Mouse (Mus musculus) liver, embryonic 14.5 days (tissue): ENCODE data around the gene Cyth4. TPM values are rescaled to one million over a fixed set of nuclear protein-coding genes. Genes with fewer than 3 reads are reported as not detected.

ENCODE experiments used
- ATAC-seq: fragments of 200-750 bp; cut with Nextera tagmentation; 2 replicates; pipeline ENCODE4 v1.8.0; 2017; ENCODE audit warnings: moderate number of reproducible peaks, mild to moderate bottlenecking, moderate library complexity; ENCODE audit not compliant: insufficient read depth
- DNase-seq, 3 experiments: peaks; one replicate each; pipeline ENCODE4 v3.0.0-alpha.2; 2012 to 2013; ENCODE audit warnings: low read depth in 3 of 3, low spot score in 3 of 3
- H3K27ac ChIP-seq: fragments of 300-500 bp; sonication (generic); 2 replicates; pipeline ENCODE4 v1.5.1; 2014; ENCODE audit warnings: moderate library complexity, mild to moderate bottlenecking, control low read depth, inconsistent platforms
- H3K27me3 ChIP-seq: fragments of 300-500 bp; sonication (generic); 2 replicates; pipeline ENCODE4 v1.6.1; 2014; ENCODE audit warnings: mild to moderate bottlenecking, low read length, moderate library complexity; ENCODE audit not compliant: control insufficient read depth, insufficient read depth
- H3K36me3 ChIP-seq: fragments of 300-500 bp; sonication (generic); replicated peaks from 2 replicates; pipeline ENCODE4 v1.6.1; 2014; ENCODE audit warnings: low read depth; ENCODE audit not compliant: control insufficient read depth, insufficient read depth
- H3K4me1 ChIP-seq, 2 experiments: fragments of 200-500 bp in 1 of 2; fragments of 300-500 bp in 1 of 2; sonication (generic) in 1 of 2; replicated peaks; 2 replicates each; pipeline ENCODE4 v1.6.1; 2012 to 2014; ENCODE audit warnings: antibody characterized with exemption in 1 of 2, inconsistent platforms in 1 of 2, low read length in 1 of 2; ENCODE audit not compliant: control insufficient read depth in 2 of 2, insufficient read depth in 2 of 2
- H3K4me2 ChIP-seq: fragments of 300-500 bp; sonication (generic); 2 replicates; pipeline ENCODE4 v1.6.1; 2014; ENCODE audit warnings: low read depth, mild to moderate bottlenecking, control low read depth, moderate library complexity
- H3K4me3 ChIP-seq, 2 experiments: fragments of 200-500 bp in 1 of 2; fragments of 300-500 bp in 1 of 2; sonication (generic) in 1 of 2; 2 replicates each; pipeline ENCODE4 v1.5.1; 2012 to 2014; ENCODE audit warnings: low read depth in 2 of 2, low read length in 2 of 2, mild to moderate bottlenecking in 2 of 2, control low read depth in 1 of 2, inconsistent platforms in 1 of 2, moderate library complexity in 1 of 2; ENCODE audit not compliant: insufficient read depth in 1 of 2
- H3K9ac ChIP-seq: fragments of 300-500 bp; sonication (generic); replicated peaks from 2 replicates; pipeline ENCODE4 v1.6.1; 2014; ENCODE audit warnings: mild to moderate bottlenecking, control low read depth, moderate library complexity
- H3K9me3 ChIP-seq: fragments of 300-500 bp; sonication (generic); 2 replicates; pipeline ENCODE4 v1.6.1; 2016; ENCODE audit warnings: low read length, mixed read lengths; ENCODE audit not compliant: control insufficient read depth
- CTCF ChIP-seq: IDR thresholded peaks from 2 replicates; pipeline ENCODE4 v1.5.1; 2016; ENCODE audit warnings: antibody characterized with exemption, low read depth, control low read depth
- EP300 ChIP-seq: IDR thresholded peaks from 2 replicates; pipeline ENCODE4 v1.6.1; 2016; ENCODE audit warnings: antibody characterized with exemption, low read depth
- WGBS: fragments of 180-500 bp; shearing (Covaris S2); extraction: QIAGEN DNeasy Blood & Tissue Kit; methylation state at CpG from one replicate; pipeline ENCODE4 v1.1.7; 2014; ENCODE audit not compliant: insufficient replicate concordance; 5-methylcytosine and 5-hydroxymethylcytosine counted together
- polyA plus RNA-seq, 2 experiments: library from polyadenylated mRNA; depleted of rRNA in 1 of 2; stranded (reverse) in 1 of 2; unstranded in 1 of 2; fragments of >200 nt; fragmentation: Nextera tagmentation in 1 of 2; extraction: Ambion mirVana in 1 of 2; gene quantifications; 2 replicates each; pipeline versions ENCODE4 v1.2.1 to v1.2.3; 2012 to 2014

Cyth4 gene
- polyA plus RNA-seq, 2 experiments: 4.3 to 7.6 TPM

- Histone ChIP-seq H3K4me3 (no peak overlapping the region), H3K36me3 (no peaks in the 10 kb centered on the region), H3K9me3 (no peaks in the 10 kb centered on the region), H3K9ac (no peak overlapping the region), H3K27me3 (peaks cover 12% of the 10 kb centered on the region), H3K4me2 (no peak overlapping the region), H3K4me1 (no peaks in the 10 kb centered on the region), H3K27ac (no peak overlapping the region)
- 39% methylated on average over 10 of the region's 10 CpGs for WGBS
- no peak for DNase-seq
- ATAC-seq: no peak
- no peak for TF ChIP-seq EP300
- no peak for TF ChIP-seq CTCF
Measured at GRCm38 (mm10) chr15:78669221-78669871, 72.5 kb downstream of the Cyth4 start.

DNA sequence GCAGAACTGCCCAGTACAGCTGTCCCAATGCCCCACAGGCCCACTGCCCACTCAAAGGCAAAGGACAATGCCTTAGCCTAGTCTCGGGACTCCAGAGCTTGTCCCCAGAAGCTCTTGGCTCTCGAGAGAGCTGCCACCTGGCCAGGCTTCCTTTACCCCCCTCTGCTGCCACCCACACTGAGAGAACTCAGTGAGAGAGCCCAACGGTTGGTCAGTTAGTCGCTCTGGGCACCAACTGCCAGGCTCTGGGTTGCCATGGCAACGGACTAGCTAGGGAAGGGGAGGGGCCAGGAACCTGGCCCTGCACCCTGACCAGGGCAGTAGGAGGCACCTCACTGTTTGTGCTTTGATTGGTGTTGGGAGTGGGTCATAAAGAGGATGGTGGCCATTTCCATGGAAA, 73.5 kb downstream of the Cyth4 start:
- Histone ChIP-seq H3K4me1 (no peaks in the 10 kb centered on the region), H3K9ac (no peak overlapping the region), H3K4me2 (no peak overlapping the region), H3K27ac (no peak overlapping the region), H3K4me3 (no peak overlapping the region), H3K9me3 (no peaks in the 10 kb centered on the region), H3K27me3 (peaks cover 12% of the 10 kb centered on the region), H3K36me3 (no peaks in the 10 kb centered on the region)
- DNase-seq: no peak
- TF ChIP-seq EP300 (no peak), CTCF (no peak)
- no peak for ATAC-seq
- 35% methylated on average over 5 of the region's 5 CpGs for WGBS

Other genes starting within 250 kb of the Cyth4 start
- 0.08 TPM in 1 of 2 replicates, not detected in the other for gene Tex33, start 201.1 kb upstream of the Cyth4 start, polyA plus RNA-seq (2012; rRNA removed)
- gene Tex33, start 201.1 kb upstream of the Cyth4 start, polyA plus RNA-seq (2014; fragmentation: Nextera tagmentation; extraction: Ambion mirVana): not detected in 2 replicates
- gene Tst, start 191.1 kb upstream of the Cyth4 start, polyA plus RNA-seq (2012; rRNA removed): 90.5 and 90.6 TPM in 2 replicates
- 168 and 179 TPM in 2 replicates for gene Tst, start 191.1 kb upstream of the Cyth4 start, polyA plus RNA-seq (2014; fragmentation: Nextera tagmentation; extraction: Ambion mirVana)
- gene Mpst, start 190.6 kb upstream of the Cyth4 start, polyA plus RNA-seq (2012; rRNA removed): 90.7 and 101 TPM in 2 replicates
- gene Mpst, start 190.6 kb upstream of the Cyth4 start, polyA plus RNA-seq (2014; fragmentation: Nextera tagmentation; extraction: Ambion mirVana): 6.0 and 6.8 TPM in 2 replicates
- gene Kctd17, start 168.5 kb upstream of the Cyth4 start, polyA plus RNA-seq (2012; rRNA removed): 7.1 and 8.7 TPM in 2 replicates
- gene Kctd17, start 168.5 kb upstream of the Cyth4 start, polyA plus RNA-seq (2014; fragmentation: Nextera tagmentation; extraction: Ambion mirVana): 3.0 and 3.3 TPM in 2 replicates
- gene Tmprss6, start 128.4 kb upstream of the Cyth4 start, polyA plus RNA-seq (2012; rRNA removed): 11.9 and 14.4 TPM in 2 replicates
- 9.8 and 10.7 TPM in 2 replicates for gene Tmprss6, start 128.4 kb upstream of the Cyth4 start, polyA plus RNA-seq (2014; fragmentation: Nextera tagmentation; extraction: Ambion mirVana)
- gene Il2rb, start 101.8 kb upstream of the Cyth4 start, polyA plus RNA-seq (2012; rRNA removed): 0.26 and 0.29 TPM in 2 replicates
- 0.37 and 0.52 TPM in 2 replicates for gene Il2rb, start 101.8 kb upstream of the Cyth4 start, polyA plus RNA-seq (2014; fragmentation: Nextera tagmentation; extraction: Ambion mirVana)
- gene C1qtnf6, start 65.6 kb upstream of the Cyth4 start, polyA plus RNA-seq (2012; rRNA removed): 4.1 and 4.6 TPM in 2 replicates
- gene C1qtnf6, start 65.6 kb upstream of the Cyth4 start, polyA plus RNA-seq (2014; fragmentation: Nextera tagmentation; extraction: Ambion mirVana): 4.7 and 5.0 TPM in 2 replicates
- gene Sstr3, start 52.4 kb upstream of the Cyth4 start, polyA plus RNA-seq (2012; rRNA removed): 0.01 and 0.02 TPM in 2 replicates
- gene Sstr3, start 52.4 kb upstream of the Cyth4 start, polyA plus RNA-seq (2014; fragmentation: Nextera tagmentation; extraction: Ambion mirVana): 0.03 TPM in 1 of 2 replicates, not detected in the other
- gene Rac2, start 24.3 kb upstream of the Cyth4 start, polyA plus RNA-seq (2012; rRNA removed): 57.5 and 69.6 TPM in 2 replicates
- 108 and 117 TPM in 2 replicates for gene Rac2, start 24.3 kb upstream of the Cyth4 start, polyA plus RNA-seq (2014; fragmentation: Nextera tagmentation; extraction: Ambion mirVana)
- gene Elfn2, start 121.7 kb downstream of the Cyth4 start, polyA plus RNA-seq (2012; rRNA removed): not detected in 2 replicates
- 0.04 TPM in 1 of 2 replicates, not detected in the other for gene Elfn2, start 121.7 kb downstream of the Cyth4 start, polyA plus RNA-seq (2014; fragmentation: Nextera tagmentation; extraction: Ambion mirVana)
- gene Mfng, start 176.4 kb downstream of the Cyth4 start, polyA plus RNA-seq (2012; rRNA removed): 3.4 and 3.7 TPM in 2 replicates
- 2.9 and 3.6 TPM in 2 replicates for gene Mfng, start 176.4 kb downstream of the Cyth4 start, polyA plus RNA-seq (2014; fragmentation: Nextera tagmentation; extraction: Ambion mirVana)
- 2.2 and 2.5 TPM in 2 replicates for gene Card10, start 206.0 kb downstream of the Cyth4 start, polyA plus RNA-seq (2012; rRNA removed)
- gene Card10, start 206.0 kb downstream of the Cyth4 start, polyA plus RNA-seq (2014; fragmentation: Nextera tagmentation; extraction: Ambion mirVana): 1.1 and 1.3 TPM in 2 replicates
- gene Cdc42ep1, start 245.6 kb downstream of the Cyth4 start, polyA plus RNA-seq (2012; rRNA removed): 8.1 and 10.1 TPM in 2 replicates
- gene Cdc42ep1, start 245.6 kb downstream of the Cyth4 start, polyA plus RNA-seq (2014; fragmentation: Nextera tagmentation; extraction: Ambion mirVana): 7.8 and 8.6 TPM in 2 replicates